Mouse (Mus musculus): ENCODE results near the gene Tmem203.
"Not testable (repeated sequence)": the region's sequence is repeated elsewhere in the genome, so short reads cannot be mapped to it uniquely, and the experiment has no call there.

Tmem203 gene

DNA sequence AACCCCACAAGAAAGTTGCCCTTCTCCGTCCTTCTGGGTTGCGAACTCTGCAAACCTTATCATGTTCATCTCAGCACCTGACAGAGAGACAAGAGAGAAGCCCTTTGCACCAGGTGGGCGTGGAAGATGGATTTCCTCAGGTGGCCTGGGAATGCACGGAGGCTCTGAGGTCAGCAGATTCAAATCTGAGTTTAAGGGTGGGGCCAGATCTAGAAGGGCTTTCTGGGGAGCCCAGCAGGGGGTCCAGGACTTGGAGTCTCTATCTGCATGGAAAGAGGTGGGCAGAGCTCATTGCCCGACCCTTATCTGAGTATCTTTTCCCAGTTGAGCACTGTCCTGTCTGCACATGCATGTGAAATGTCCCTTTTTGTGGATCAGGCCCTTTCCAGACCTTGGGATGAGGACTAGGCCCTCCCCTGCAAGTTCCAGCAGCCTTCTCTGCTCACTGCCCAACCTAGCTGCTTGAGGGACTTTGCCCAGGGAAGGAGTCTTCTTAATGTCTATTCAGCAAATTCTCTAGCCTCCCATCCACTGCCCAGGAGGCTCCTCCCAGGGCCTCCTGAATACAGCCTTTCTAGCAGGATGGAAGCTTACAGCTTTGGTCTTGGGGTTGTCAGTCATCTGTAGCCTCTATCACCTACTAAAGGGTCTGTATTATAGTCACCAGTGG lies 20.6 kb upstream of the Tmem203 start:
- no peak for DNase-seq

DNA sequence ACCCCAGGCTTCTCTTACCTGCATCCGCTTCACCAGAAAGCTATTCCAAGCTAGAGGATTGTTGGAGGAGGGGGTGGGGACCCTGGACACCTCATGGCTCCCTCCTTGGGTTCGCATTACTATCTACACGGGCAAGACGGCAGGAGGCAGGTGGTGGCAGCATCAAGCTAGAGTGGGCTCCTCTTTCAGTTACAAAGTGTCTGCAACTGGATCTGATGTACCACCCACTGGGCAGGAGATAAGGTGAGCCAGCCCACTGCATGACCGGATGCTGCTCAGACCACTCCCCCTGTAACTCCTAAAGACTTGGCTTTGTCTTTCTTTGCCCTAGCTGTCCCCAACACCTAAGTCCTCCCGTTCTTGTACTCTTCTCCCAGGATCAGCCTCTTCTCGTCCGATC lies 18.6 kb upstream of the Tmem203 start, which contains the start of gene Rnf224:
Rnf224 (minus strand) TSS at position 174 of the 400 bp plus-strand sequence.
- DNase-seq, result no peak

DNA sequence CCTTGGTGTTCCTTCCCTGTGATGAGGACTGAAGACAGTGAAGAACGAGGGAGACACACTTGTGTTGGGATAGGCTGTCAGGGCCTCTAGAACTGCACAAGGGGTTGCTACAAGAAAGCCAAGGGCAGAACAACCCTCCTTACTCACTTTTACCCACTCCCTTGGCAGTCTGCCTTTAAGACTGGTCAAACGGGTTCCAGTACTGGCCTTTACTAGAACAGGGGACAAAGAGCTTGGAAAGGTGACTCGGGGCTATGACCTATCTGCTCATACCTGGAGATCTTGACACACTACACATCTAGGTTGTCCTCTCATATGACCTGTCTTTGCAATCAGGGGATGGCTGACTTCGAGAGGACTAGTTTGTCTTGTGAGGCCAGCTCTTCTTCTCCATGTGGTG lies 17.7 kb upstream of the Tmem203 start:
- no peak for DNase-seq

DNA sequence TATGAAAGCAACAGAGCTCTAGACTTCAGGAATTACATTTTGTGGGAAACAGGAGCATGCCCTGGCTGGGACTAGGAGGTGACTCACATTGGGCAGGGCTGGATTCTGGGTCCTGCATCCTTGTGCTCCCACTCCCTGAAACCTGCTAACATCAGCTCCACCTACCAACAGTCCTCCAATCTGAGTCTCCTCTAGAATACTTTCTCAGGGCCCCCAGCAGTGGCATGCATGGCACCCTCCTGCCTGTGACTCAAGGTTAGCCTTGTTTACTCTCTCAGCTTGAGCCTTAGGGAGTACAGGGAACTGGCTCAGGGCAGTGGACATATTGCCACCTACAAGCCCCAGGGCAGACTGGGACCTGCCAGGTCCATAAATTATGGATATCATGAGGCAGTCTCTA lies 17.1 kb upstream of the Tmem203 start:
- no peak for DNase-seq

DNA sequence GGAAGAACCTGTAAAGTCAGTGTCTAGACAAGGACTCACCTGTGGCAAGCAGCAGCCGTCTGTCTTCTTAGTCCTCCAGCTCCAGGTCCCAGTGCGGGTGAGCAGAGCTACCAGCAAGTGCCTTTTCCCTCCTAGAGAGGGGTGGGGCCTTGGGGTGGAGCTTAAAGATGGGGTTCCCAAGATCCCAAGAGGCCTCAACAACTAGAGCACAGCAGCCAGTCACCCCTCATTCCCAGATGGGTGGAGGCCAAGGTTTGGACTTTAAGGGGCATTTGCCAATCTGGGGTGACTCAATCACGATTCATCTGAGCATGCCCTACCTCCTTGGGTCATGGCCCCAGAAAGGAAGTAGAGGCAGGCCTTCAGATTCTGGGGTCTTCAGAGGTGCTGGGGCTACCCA lies 15.5 kb upstream of the Tmem203 start:
- no peak for DNase-seq

DNA sequence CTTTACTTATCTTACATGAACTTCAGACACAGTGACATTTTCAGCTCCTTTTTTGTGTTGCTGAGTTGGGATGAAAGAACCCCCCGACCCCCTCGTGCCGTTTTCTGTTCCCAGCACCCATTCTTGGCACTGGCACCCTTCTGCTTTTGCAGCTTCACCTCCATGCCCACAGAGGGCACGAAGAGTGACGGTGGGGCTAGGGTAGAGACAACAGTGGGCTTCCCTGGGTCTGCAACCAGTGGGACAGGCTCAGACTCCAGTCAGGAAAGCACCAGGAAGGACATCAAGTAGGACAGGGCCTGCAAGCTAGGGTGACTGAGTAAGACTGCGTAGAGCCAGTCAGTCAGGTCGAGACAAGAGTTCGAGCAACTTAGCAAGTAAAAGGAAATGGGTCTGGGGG lies 14.9 kb upstream of the Tmem203 start:
- no peak for DNase-seq

DNA sequence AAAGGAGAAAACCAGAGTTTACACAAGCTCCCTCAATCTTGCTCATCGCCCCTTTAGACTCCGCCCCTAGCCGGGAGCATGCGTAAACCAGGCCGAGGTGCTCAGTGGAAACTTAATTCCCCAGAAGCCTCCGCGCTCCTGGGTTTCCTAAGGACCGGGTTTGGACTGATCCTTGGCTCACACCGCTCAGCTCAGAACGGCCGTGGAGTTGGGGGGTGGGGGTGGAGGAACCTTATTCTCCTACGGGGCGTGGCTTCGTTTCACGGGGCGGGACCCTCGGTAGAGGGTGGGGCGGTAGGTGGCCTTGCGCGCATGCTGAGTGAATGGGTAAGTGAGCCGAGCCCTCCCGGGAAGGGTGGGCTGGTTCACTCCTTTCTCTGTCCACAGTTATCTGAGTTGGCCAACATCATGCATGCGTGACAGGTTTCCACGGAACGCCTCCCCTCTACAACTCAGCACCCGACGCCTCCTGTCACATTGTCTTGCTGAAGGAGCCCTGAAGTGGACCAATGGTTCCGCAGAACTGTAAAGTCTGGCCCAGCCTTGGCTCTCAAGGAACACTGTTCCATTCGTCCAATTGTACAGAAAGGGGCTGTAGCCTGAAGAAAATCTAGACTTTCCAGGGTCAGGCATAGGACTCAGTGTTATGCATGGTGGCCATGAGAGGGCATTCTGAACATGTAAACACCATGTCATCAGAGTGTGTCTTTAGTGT lies 14.4 kb upstream of the Tmem203 start:
- peak; percentile 63 for DNase-seq

DNA sequence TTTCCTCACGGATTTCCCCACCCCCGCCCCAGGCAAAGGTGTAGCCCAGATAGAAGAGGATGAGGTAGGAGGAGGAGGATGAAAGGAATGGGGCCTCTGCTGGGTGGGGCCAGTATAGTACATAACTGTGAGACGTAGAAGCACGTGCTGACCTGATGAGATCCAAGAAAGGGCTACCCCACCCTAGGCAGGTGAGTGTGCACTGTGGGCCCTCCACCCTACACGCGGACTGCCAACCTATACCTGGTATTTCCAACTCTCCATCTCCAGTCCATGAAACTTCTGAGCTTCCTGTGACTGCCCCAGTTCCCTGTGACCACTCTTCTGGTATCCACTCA lies 13.8 kb upstream of the Tmem203 start:
- no peak for DNase-seq

DNA sequence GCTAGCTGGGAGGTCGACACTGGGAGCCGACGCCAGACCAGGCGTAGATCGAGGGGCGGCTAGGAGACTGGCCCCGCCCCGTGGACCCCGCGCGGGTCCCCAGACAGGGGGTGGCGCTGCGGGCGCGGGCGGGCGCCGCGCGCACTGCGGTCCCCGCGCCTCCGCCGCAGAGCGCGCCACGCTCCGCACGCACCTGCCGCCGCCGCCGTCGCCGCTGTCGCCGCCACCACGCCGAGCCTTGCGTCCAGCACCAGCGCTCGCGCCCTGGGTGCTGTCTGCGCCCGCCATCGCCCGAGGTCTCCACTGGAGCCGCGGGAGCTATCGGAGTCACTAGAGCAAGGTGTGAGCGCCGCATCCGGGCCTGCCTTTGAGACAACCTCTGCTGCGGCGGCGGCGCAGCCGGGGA lies 13.1 kb upstream of the Tmem203 start, which contains the start of the genes Rnf208 and Cysrt1:
Rnf208 (plus strand) TSS at position 155 of the 406 bp plus-strand sequence.
Cysrt1 (minus strand) TSS at position 352 of the 406 bp plus-strand sequence.
- peak; percentile 50 for DNase-seq

DNA sequence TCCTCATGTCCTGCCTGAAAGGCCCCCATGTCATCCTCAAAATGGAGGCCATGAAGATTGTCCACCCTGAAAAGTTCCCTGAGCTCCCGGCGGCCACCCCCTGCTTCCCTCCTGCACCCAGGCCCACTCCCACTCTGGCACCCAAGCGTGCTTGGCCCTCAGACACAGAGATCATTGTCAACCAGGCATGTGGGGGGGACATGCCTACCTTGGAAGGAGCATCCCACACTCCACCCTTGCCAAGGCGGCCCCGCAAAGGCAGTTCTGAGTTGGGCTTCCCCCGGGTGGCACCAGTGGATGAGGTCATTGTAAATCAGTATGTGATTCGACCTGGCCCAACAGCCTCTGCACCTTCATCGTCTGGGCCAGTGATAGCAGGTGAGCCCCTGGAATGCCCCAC lies 11.9 kb upstream of the Tmem203 start:
- DNase-seq, result no peak

DNA sequence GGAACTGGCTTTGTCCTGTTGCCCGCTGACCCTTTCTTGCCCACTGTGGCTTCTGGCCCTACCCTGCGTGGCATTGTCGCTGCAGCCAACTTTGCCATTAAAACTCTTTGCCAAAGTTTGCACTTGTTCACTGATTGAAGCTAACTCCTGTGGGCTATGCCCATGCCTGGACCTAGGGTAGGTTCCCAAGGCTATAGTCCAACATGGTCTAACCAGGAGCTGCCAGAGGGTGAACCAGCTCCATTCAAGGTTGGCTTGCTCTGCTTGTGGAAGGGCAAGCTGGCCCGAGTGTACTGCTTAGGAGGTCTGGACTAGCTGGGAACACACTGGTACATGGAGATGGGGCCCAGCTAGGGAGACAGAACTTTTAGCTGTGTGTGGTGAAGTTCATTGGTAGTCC lies 11.1 kb upstream of the Tmem203 start:
- no peak for DNase-seq

DNA sequence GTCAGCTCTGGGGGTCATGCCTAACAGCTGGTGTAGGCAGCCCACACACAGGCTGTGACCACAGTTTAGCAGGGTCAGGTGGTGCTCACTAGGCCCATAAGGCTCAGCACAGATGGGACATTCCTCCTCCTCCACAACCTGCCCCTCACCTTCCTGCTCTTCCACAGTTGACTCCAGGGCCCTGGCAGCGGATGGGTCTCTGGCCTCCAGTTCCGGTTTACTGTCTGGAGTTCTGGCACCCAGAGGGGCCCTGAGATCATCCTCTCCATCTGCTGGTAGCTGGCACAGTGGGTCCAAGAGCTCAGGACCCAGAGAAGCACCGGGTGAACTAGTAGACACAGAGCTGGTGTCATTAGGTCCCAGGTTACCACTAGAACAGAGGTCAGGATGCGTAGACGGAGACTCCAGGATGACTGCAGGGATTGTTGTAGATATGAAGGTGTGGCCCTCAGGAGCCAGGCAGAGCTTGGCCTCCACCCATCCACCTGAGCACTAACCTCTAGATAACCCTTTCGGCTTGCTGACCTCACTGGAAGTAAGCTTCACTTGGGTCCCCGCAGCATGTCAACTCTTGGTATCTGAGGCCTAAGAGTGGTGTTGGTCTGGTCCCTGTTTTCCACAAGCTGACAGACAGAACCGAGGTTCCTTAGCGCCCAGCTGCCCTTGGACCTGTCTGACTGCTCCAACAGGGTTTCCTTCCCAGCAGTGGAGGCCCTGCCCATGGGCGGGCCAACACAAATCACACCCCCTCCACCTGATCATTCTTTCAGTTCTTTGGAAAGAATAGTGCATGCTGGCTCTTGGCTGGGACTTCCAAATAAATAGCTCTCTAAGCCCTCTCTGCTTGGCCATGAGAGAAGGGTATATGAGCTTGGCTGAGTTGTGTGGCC lies 8.8 kb upstream of the Tmem203 start, which contains the start of gene AL732309.1:
AL732309.1 (minus strand) TSS at position 681 of the 890 bp plus-strand sequence.
- no peak for DNase-seq

DNA sequence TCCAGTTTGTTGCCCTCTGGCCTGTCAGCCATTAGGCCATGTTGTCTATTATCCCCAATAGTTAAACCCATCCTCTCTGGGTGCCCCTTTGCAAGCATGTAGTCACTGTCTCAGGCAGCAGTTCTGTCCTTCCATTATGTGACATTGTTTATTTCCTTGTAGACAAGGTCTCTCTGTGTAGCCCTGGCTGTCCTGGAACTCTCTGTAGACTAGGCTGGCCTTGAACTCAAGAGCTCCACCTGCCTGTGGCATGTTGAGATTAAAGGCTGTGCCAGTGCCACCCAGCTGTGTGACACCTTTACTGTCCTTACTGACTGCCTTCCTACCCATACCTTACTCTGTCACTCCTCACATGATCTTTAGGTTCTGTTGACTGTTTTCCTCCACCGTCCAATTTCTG lies 2.9 kb upstream of the Tmem203 start:
- DNase-seq, result peak; percentile 44

DNA sequence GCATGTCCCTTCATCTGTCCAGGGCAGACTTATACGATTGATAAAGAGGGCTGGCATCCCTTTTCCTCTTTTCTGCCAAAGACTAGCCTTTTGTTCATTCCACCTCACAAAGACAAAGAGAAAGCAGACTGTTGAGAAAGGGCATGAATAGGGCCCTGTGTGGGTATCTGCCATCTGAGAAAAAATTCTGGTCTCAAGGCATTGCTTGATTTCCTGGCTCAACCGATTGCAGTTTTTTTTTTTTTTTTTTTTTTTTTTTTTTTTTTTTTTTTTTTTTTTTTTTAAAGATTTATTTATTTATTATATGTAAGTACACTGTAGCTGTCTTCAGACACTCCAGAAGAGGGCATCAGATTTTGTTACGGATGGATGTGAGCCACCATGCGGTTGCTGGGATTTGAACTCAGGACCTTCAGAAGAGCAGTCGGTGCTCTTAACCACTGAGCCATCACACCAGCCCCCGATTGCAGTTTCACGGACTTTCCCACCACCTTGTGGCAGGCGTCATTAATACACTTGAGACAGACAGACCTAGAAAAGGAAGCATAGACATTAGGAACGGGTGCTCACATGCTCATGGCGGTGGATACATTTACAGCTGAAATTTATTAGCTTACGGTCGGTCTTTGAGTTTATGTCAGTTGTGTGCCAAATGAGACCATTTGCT lies 1.3 kb downstream of the Tmem203 start:
- DNase-seq, result peak; percentile 78

DNA sequence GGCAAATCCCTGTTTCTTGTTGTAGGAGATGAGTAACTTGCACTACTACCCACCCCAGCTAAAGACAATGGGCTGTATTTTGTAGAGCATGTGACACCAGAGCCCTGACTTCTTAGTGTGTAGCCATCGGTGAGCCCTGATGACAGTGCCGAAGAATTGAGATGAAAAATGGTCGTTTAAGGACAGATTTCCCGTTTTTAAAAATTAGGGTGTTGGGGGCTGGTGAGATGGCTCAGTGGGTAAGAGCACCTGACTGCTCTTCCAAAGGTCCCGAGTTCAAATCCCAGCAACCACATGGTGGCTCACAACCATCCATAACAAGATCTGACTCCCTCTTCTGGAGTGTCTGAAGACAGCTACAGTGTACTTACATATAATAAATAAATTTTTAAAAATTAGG lies 2.0 kb downstream of the Tmem203 start:
- DNase-seq, result not testable (repeated sequence)

DNA sequence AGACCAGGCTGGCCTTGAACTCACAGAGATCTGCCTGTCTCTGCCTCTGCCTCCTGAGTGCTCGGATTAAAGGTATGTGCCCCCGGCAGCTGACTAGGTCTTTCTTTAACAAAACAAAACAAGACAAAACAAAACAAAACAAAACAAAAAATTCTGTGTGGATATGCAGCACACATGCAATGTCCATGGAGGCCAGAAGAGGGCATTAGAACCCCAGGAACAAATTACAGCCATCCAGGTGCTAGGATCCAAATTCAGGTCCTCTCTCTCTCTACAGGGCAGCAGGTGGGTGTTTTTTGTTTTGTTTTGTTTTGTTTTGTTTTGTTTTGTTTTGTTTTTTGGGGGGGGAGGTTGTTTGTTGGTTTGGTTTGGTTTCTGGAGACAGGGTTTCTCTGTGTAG lies 3.6 kb downstream of the Tmem203 start:
- DNase-seq, result no peak

DNA sequence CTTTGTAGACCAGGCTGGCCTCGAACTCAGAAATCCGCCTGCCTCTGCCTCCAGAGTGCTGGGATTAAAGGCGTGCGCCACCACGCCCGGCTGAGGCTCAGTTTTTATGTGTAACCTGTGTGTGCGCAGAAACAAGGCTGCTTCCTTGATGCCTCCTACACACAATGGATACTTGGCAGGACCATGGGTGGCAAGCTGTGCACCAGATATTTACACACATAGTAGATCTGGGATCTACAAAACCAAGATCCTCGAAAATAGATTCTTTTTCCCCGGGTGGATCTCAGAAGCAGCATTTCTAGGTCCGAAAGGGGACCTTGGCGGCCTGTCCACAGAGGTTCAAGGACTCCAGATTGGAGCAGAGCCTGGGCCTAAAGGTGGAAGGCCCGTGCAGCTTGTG lies 6.6 kb downstream of the Tmem203 start:
- DNase-seq, result no peak

DNA sequence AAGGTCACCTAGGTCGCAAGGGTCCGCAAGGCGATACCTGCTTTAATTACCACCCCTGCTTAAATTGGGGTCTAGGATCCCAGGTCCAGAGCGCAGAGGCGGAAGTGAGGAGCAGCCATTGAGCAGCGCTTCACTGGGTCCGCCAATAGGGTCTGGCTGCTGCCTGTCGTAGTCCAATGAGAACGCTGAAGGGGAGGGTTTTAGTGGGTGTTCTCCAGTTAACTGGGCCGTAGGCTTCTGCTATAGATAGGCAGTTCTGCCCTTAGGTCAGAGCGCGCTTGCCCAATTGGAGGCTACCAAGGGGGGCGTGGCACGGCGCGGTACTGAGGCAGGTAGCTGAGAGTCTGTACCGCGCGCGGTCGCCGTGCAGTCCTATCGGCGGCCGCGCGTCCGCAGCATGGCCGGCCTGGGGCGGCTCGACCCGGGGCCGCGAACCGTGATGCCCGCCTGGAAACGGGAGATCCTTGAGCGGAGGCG lies 7.1 kb downstream of the Tmem203 start, which contains the start of gene Tprn:
Tprn (plus strand) TSS at position 328 of the 477 bp plus-strand sequence.
- peak; percentile 97 for DNase-seq

DNA sequence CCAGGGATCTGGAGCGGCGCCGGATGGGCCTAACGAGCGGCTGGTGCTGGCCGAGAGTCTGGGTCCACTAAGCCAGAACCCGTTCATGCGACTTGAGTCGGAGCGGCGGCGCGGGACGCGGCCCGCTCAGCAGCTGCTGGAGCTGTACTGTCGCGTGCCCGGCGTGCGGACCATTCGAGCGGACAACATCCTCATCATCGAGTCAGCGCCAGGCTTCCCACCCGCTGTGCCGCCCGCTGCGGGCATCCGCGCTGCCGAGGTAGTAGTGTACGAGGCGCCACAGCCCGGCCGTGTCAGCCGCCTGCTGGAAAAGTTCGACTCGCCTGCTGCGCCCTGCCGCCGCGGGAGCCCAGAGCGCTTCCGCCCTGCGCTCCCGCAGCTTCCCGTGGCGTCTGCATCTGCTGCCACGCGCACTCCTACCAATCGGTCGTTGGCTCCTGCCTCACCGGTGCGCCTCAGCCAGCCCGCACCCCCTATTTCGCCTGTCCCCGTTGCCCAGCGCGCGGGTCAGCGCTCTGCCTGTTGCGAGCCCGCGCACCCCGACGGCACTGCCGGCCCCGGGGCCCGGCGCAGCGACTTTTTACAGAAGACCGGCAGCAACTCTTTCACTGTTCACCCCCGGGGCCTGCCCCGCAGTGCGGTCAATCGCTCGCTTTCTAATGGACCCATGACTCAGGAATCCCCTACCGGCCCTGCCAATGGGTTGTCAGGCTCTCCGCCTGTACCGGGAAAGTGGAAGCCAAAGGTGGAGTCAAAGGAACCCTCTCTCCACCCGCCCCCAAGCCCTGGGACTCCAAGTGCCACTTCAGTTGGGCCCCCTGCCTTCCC lies 7.8 kb downstream of the Tmem203 start:
- DNase-seq, result peak; percentile 74

DNA sequence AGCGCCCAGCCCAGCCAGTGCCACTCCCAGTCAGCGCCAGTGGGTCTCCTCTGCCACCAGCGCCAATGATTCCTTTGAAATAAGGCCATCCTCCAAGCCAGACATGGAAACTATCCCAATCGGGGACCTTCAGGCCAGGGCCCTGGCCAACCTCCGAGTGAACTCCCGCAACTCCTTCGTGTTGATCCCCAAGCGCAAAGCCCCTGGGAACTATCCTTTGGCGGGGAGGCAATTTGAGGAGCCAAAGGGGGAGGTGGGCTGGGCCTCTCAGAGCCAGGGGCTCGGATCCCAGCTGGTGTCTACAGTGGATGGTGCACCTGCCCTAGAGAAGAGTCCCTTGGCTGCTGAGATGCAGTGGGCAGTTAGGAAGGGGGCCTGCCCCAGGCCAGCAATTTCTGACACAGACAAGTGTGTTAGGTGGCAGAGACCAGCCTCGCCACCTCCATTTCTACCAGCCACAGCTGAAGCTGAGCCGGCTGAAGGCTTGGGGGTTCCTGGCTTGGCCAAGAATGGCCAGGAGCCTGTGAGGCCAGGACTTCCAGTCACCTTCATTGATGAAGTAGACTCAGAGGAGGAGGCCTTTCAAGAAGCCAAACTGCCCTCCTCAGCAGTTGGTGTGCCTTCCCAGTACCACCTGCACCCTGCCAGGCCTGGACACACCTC lies 8.5 kb downstream of the Tmem203 start:
- no peak for DNase-seq

DNA sequence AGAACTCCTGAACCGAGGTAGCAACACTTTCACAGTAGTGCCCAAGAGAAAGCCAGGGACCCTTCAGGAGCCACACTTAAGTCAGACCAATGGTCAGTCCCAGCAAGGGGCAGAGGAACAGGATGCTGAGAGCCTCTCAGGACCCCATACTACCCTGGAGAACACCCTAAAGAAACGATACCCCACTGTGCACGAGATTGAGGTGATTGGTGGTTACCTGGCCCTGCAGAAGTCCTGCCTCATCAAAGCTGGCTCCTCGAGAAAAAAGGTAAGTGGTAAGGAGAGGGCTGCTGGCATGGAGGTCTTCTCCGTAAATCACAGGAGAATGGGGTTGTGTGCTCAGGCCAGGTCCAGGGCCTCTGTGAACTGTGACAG lies 9.0 kb downstream of the Tmem203 start:
- DNase-seq, result no peak
